Mouse (Mus musculus) MEL (cell line): ENCODE results near the gene Macc1.

ENCODE experiments used
- CHD1 ChIP-seq: IDR thresholded peaks from 2 replicates; pipeline ENCODE4 v1.6.1; 2012; ENCODE audit warnings: low read depth, mild to moderate bottlenecking, inconsistent platforms, low read length, improper control_type of control experiment
- CTCF ChIP-seq, 3 experiments: IDR thresholded peaks in 2 of 3; conservative IDR thresholded peaks in 1 of 3; 2 replicates each; pipeline ENCODE4 v1.5.1; 2011 to 2012; ENCODE audit warnings: low read length in 3 of 3, low read depth in 2 of 3, mild to moderate bottlenecking in 2 of 3, improper control_type of control experiment in 1 of 3, inconsistent platforms in 1 of 3, mixed read lengths in 1 of 3, moderate library complexity in 1 of 3; ENCODE audit not compliant: control insufficient read depth in 1 of 3, insufficient read depth in 1 of 3, poor library complexity in 1 of 3, severe bottlenecking in 1 of 3
- EP300 ChIP-seq, 2 experiments: IDR thresholded peaks; 2 replicates each; pipeline ENCODE4 v1.6.1; 2011; ENCODE audit warnings: improper control_type of control experiment in 2 of 2, low read length in 2 of 2, low read depth in 1 of 2, mild to moderate bottlenecking in 1 of 2
- ETS1 ChIP-seq: IDR thresholded peaks from 2 replicates; pipeline ENCODE4 v1.6.1; 2012; ENCODE audit warnings: low read depth, mild to moderate bottlenecking, inconsistent platforms, low read length, improper control_type of control experiment, moderate library complexity
- HCFC1 ChIP-seq: IDR thresholded peaks from 2 replicates; pipeline ENCODE4 v1.6.1; 2012; ENCODE audit warnings: low read depth, mild to moderate bottlenecking, inconsistent platforms, low read length, improper control_type of control experiment, moderate library complexity
- MAFK ChIP-seq: IDR thresholded peaks from 2 replicates; pipeline ENCODE4 v1.6.1; 2011; ENCODE audit warnings: low read depth, mild to moderate bottlenecking, low read length, improper control_type of control experiment, borderline replicate concordance
- MXI1 ChIP-seq: IDR thresholded peaks from 2 replicates; pipeline ENCODE4 v1.6.1; 2011; ENCODE audit warnings: mild to moderate bottlenecking, low read depth, low read length, improper control_type of control experiment
- MYC ChIP-seq: IDR thresholded peaks from 2 replicates; pipeline ENCODE4 v1.6.1; 2011; ENCODE audit warnings: low read depth, mild to moderate bottlenecking, low read length, improper control_type of control experiment, moderate library complexity
- NELFE ChIP-seq: IDR thresholded peaks from 2 replicates; pipeline ENCODE4 v1.6.1; 2011; ENCODE audit warnings: low read depth, low read length, improper control_type of control experiment
- NRF1 ChIP-seq: IDR thresholded peaks from 2 replicates; pipeline ENCODE4 v1.6.1; 2014; ENCODE audit warnings: low read depth, mild to moderate bottlenecking, inconsistent platforms, low read length, improper control_type of control experiment, moderate library complexity; ENCODE audit not compliant: poor library complexity, insufficient read depth, severe bottlenecking
- POLR2A ChIP-seq, 2 experiments: IDR thresholded peaks; 2 replicates each; pipeline ENCODE4 v1.6.1; 2011 to 2012; ENCODE audit warnings: low read length in 2 of 2, mild to moderate bottlenecking in 2 of 2, control low read depth in 1 of 2, improper control_type of control experiment in 1 of 2, low read depth in 1 of 2, moderate library complexity in 1 of 2; ENCODE audit not compliant: control insufficient read depth in 1 of 2, insufficient read depth in 1 of 2, poor library complexity in 1 of 2
- RAD21 ChIP-seq: IDR thresholded peaks from 2 replicates; pipeline ENCODE4 v1.6.1; 2011; ENCODE audit warnings: mild to moderate bottlenecking, low read depth, low read length, improper control_type of control experiment
- ZMIZ1 ChIP-seq: IDR thresholded peaks from 2 replicates; pipeline ENCODE4 v1.6.1; 2012; ENCODE audit warnings: low read depth, mild to moderate bottlenecking, inconsistent platforms, low read length, improper control_type of control experiment, moderate library complexity
- ZNF384 ChIP-seq: IDR thresholded peaks from 2 replicates; pipeline ENCODE4 v1.6.1; 2012; ENCODE audit warnings: low read depth, mild to moderate bottlenecking, inconsistent platforms, low read length, improper control_type of control experiment

GRCm38 (mm10) chr12:119454076-119454475, 140.0 kb downstream of the Macc1 start:
- TF ChIP-seq CHD1 (no peak), CTCF (IDR thresholded peaks at IDR 0.05 in 2 of 3, conservative IDR thresholded peaks at IDR 0.05 in 1 of 3; ENCODE audit: control insufficient read depth in 1 of 3, insufficient read depth in 1 of 3, low read depth in 2 of 3, low read length in 3 of 3, poor library complexity in 1 of 3, severe bottlenecking in 1 of 3) (no peak), ZNF384 (no peak), NELFE (no peak), MAFK (no peak), ETS1 (no peak), ZMIZ1 (no peak), EP300 (IDR thresholded peaks at IDR 0.05; ENCODE audit: low read depth in 1 of 2, low read length in 2 of 2) (no peak), RAD21 (no peak), MYC (no peak), HCFC1 (no peak), MXI1 (no peak), POLR2A (IDR thresholded peaks at IDR 0.05; ENCODE audit: control insufficient read depth in 1 of 2, insufficient read depth in 1 of 2, low read depth in 1 of 2, low read length in 2 of 2, poor library complexity in 1 of 2) (no peak), NRF1 (no peak)
